Mouse (Mus musculus): ENCODE measurements around the gene Eif4g3.

Eif4g3 gene

GRCm38 (mm10) chr4:138077663-138078295 is 85.0 kb downstream of the Eif4g3 start:
- H3K27me3 ChIP-seq (ENCODE audit: insufficient read depth, low read length), result no peaks in the 10 kb centered on the region
- H3K4me1 ChIP-seq (replicated peaks; ENCODE audit: low read depth, low read length), result peaks cover 31% of the 10 kb centered on the region
- peaks cover 13% of the 10 kb centered on the region for H3K36me3 ChIP-seq (ENCODE audit: insufficient read depth, low read length)
- H3K4me3 ChIP-seq (replicated peaks; ENCODE audit: low read length), result no peak overlapping the region
- H3K9me3 ChIP-seq (ENCODE audit: low read length), result no peaks in the 10 kb centered on the region
- no peak for TF ChIP-seq NANOG (IDR thresholded peaks at IDR 0.05; ENCODE audit: borderline replicate concordance, low read length)

- Histone ChIP-seq H3K4me1 (replicated peaks; ENCODE audit: low read depth, low read length) (peaks cover 36% of the 10 kb centered on the region), H3K9me3 (ENCODE audit: low read length) (no peaks in the 10 kb centered on the region)
Measured at GRCm38 (mm10) chr4:138079234-138079633, 86.4 kb downstream of the Eif4g3 start.

GRCm38 (mm10) chr4:138082466-138082865 is 89.6 kb downstream of the Eif4g3 start:
- Histone ChIP-seq H3K9me3 (ENCODE audit: low read length) (no peaks in the 10 kb centered on the region), H3K27me3 (ENCODE audit: insufficient read depth, low read length) (no peaks in the 10 kb centered on the region), H3K36me3 (ENCODE audit: insufficient read depth, low read length) (peaks cover 45% of the 10 kb centered on the region), H3K4me1 (replicated peaks; ENCODE audit: low read depth, low read length) (peaks cover 32% of the 10 kb centered on the region), H3K4me3 (replicated peaks; ENCODE audit: low read length) (no peak overlapping the region)
- TF ChIP-seq POU5F1 (IDR thresholded peaks at IDR 0.05; ENCODE audit: borderline replicate concordance, low read length) (no peak), NANOG (IDR thresholded peaks at IDR 0.05; ENCODE audit: borderline replicate concordance, low read length) (no peak), CTCF (conservative IDR thresholded peaks at IDR 0.05; ENCODE audit: low read length) (no peak)

More at GRCm38 (mm10) chr4:138079234-138079633, 86.4 kb downstream of the Eif4g3 start:
- Histone ChIP-seq H3K27me3 (ENCODE audit: insufficient read depth, low read length) (no peaks in the 10 kb centered on the region), H3K36me3 (ENCODE audit: insufficient read depth, low read length) (peaks cover 28% of the 10 kb centered on the region), H3K4me3 (replicated peaks; ENCODE audit: low read length) (no peak overlapping the region)
- TF ChIP-seq POU5F1 (IDR thresholded peaks at IDR 0.05; ENCODE audit: borderline replicate concordance, low read length) (no peak), NANOG (IDR thresholded peaks at IDR 0.05; ENCODE audit: borderline replicate concordance, low read length) (no peak), CTCF (conservative IDR thresholded peaks at IDR 0.05; ENCODE audit: low read length) (no peak)

- H3K9me3 ChIP-seq (ENCODE audit: low read length), result no peaks in the 10 kb centered on the region
- peaks cover 17% of the 10 kb centered on the region for H3K4me1 ChIP-seq (replicated peaks; ENCODE audit: low read depth, low read length)
- H3K36me3 ChIP-seq (ENCODE audit: insufficient read depth, low read length), result peaks cover 46% of the 10 kb centered on the region
- H3K4me3 ChIP-seq (replicated peaks; ENCODE audit: low read length), result no peak overlapping the region
- TF ChIP-seq POU5F1 (IDR thresholded peaks at IDR 0.05; ENCODE audit: borderline replicate concordance, low read length), result no peak
- TF ChIP-seq CTCF (conservative IDR thresholded peaks at IDR 0.05; ENCODE audit: low read length), result no peak
- no peak for TF ChIP-seq NANOG (IDR thresholded peaks at IDR 0.05; ENCODE audit: borderline replicate concordance, low read length)
- no peaks in the 10 kb centered on the region for H3K27me3 ChIP-seq (ENCODE audit: insufficient read depth, low read length)
Measured at GRCm38 (mm10) chr4:138084103-138084502, 91.3 kb downstream of the Eif4g3 start.

- H3K4me1 ChIP-seq (replicated peaks; ENCODE audit: low read depth, low read length), result peaks cover 17% of the 10 kb centered on the region
- H3K4me3 ChIP-seq (replicated peaks; ENCODE audit: low read length), result no peak overlapping the region
- no peaks in the 10 kb centered on the region for H3K27me3 ChIP-seq (ENCODE audit: insufficient read depth, low read length)
- TF ChIP-seq POU5F1 (IDR thresholded peaks at IDR 0.05; ENCODE audit: borderline replicate concordance, low read length), result no peak
- no peak for TF ChIP-seq NANOG (IDR thresholded peaks at IDR 0.05; ENCODE audit: borderline replicate concordance, low read length)
- TF ChIP-seq CTCF (conservative IDR thresholded peaks at IDR 0.05; ENCODE audit: low read length), result no peak
- H3K9me3 ChIP-seq (ENCODE audit: low read length), result no peaks in the 10 kb centered on the region
- H3K36me3 ChIP-seq (ENCODE audit: insufficient read depth, low read length), result peaks cover 46% of the 10 kb centered on the region
Measured at GRCm38 (mm10) chr4:138084851-138085573, 92.2 kb downstream of the Eif4g3 start.

GRCm38 (mm10) chr4:138086949-138087348 is 94.1 kb downstream of the Eif4g3 start:
- H3K36me3 ChIP-seq (ENCODE audit: insufficient read depth, low read length), result peaks cover 43% of the 10 kb centered on the region
- H3K27me3 ChIP-seq (ENCODE audit: insufficient read depth, low read length), result no peaks in the 10 kb centered on the region
- H3K4me1 ChIP-seq (replicated peaks; ENCODE audit: low read depth, low read length), result peaks cover 17% of the 10 kb centered on the region
- H3K4me3 ChIP-seq (replicated peaks; ENCODE audit: low read length), result no peak overlapping the region
- TF ChIP-seq POU5F1 (IDR thresholded peaks at IDR 0.05; ENCODE audit: borderline replicate concordance, low read length), result no peak
- TF ChIP-seq NANOG (IDR thresholded peaks at IDR 0.05; ENCODE audit: borderline replicate concordance, low read length), result no peak
- no peak for TF ChIP-seq CTCF (conservative IDR thresholded peaks at IDR 0.05; ENCODE audit: low read length)
- no peaks in the 10 kb centered on the region for H3K9me3 ChIP-seq (ENCODE audit: low read length)

DNA sequence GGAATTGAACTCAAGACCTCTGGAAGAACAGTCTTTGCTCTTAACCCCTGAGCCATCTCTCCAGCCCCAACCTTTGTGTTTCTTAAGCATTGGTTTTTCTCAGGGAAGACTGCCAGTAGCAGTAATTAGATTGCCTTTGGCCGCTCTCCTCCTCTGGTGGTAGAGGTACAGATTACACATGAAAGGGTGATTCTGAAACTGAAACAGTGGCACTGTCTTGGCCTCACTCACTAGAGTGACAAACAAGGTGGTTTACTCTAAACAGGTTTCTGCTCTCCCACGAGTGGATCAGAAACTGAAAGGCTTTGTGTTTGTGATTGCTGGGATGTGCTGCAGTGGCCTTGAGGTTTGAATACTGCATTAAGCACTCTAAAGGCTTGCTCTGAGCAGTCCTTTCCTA is 96.7 kb downstream of the Eif4g3 start:
- Histone ChIP-seq H3K36me3 (ENCODE audit: insufficient read depth, low read length) (peaks cover 36% of the 10 kb centered on the region), H3K4me3 (replicated peaks; ENCODE audit: low read length) (no peak overlapping the region), H3K4me1 (replicated peaks; ENCODE audit: low read depth, low read length) (peaks cover 6% of the 10 kb centered on the region; the same call in 1 of the 2 replicates), H3K27me3 (ENCODE audit: insufficient read depth, low read length) (no peaks in the 10 kb centered on the region), H3K9me3 (ENCODE audit: low read length) (no peaks in the 10 kb centered on the region)
- TF ChIP-seq POU5F1 (IDR thresholded peaks at IDR 0.05; ENCODE audit: borderline replicate concordance, low read length) (no peak), NANOG (IDR thresholded peaks at IDR 0.05; ENCODE audit: borderline replicate concordance, low read length) (no peak), CTCF (conservative IDR thresholded peaks at IDR 0.05; ENCODE audit: low read length) (0 out of 2 replicates have a peak, but pooled peaks have one; percentile 8)

DNA sequence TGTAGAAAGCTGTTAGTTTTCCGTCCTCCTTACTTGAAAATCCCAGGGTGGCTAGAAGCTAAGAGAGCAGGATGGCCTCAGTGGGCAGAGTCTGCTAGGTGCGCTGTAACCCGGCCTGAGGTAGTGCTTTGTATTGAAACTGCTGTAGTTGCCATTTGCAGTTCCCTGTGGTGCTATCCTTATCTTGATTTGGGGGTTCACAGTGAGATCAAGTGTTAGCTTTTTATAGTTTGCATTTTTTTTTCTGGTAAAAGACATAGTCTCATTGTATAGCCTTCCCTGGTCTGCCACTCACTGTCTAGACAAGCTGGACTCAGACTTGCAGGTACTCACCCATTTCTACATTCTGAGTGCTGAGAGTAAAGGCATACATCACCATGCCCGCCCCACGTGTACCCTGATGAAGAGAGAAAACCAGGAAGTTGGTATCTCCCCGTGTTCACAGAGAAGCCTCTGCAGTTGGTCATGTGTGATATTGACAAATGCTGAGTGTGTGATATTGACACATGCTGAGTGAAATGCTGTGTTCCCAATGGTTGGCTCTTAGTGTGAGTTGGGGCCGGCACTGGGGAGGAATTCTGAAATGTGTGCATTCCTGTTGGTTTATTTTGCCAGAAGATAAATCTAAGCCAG is 98.9 kb downstream of the Eif4g3 start:
- TF ChIP-seq NANOG (IDR thresholded peaks at IDR 0.05; ENCODE audit: borderline replicate concordance, low read length) (no peak), POU5F1 (IDR thresholded peaks at IDR 0.05; ENCODE audit: borderline replicate concordance, low read length) (no peak), CTCF (conservative IDR thresholded peaks at IDR 0.05; ENCODE audit: low read length) (no peak)
- Histone ChIP-seq H3K27me3 (ENCODE audit: insufficient read depth, low read length) (no peaks in the 10 kb centered on the region), H3K36me3 (ENCODE audit: insufficient read depth, low read length) (peaks cover 18% of the 10 kb centered on the region), H3K4me1 (replicated peaks; ENCODE audit: low read depth, low read length) (peaks cover 3% of the 10 kb centered on the region; the same call in 1 of the 2 replicates), H3K4me3 (replicated peaks; ENCODE audit: low read length) (no peak overlapping the region), H3K9me3 (ENCODE audit: low read length) (no peaks in the 10 kb centered on the region)
